Mouse (Mus musculus) intestine, embryonic 15.5 days (tissue): ENCODE results near the gene Zc3h4. TPM values are rescaled to one million over a fixed set of nuclear protein-coding genes. Genes with fewer than 3 reads are reported as not detected.

Experiments used
- ATAC-seq: fragments of 200-750 bp; cut with Nextera tagmentation; 2 replicates; pipeline ENCODE4 v1.8.0; 2017; ENCODE audit warnings: moderate TSS enrichment, moderate library complexity
- H3K27ac ChIP-seq: fragments of 300-500 bp; sonication (generic); 2 replicates; pipeline ENCODE4 v1.5.1; 2015; ENCODE audit warnings: mild to moderate bottlenecking, inconsistent platforms
- H3K27me3 ChIP-seq: fragments of 300-500 bp; sonication (generic); replicated peaks from 2 replicates; pipeline ENCODE4 v1.6.1; 2015; ENCODE audit warnings: inconsistent platforms
- H3K36me3 ChIP-seq: fragments of 300-500 bp; sonication (generic); 2 replicates; pipeline ENCODE4 v1.6.1; 2015; ENCODE audit warnings: inconsistent platforms
- H3K4me1 ChIP-seq: fragments of 300-500 bp; sonication (generic); replicated peaks from 2 replicates; pipeline ENCODE4 v1.6.1; 2015; ENCODE audit warnings: inconsistent platforms
- H3K4me2 ChIP-seq: fragments of 300-500 bp; sonication (generic); replicated peaks from 2 replicates; pipeline ENCODE4 v1.6.1; 2015; ENCODE audit warnings: mild to moderate bottlenecking, inconsistent platforms
- H3K4me3 ChIP-seq: fragments of 300-500 bp; sonication (generic); replicated peaks from 2 replicates; pipeline ENCODE4 v1.5.1; 2015; ENCODE audit warnings: inconsistent platforms
- H3K9ac ChIP-seq: fragments of 300-500 bp; sonication (generic); 2 replicates; pipeline ENCODE4 v1.6.1; 2015; ENCODE audit warnings: inconsistent platforms
- H3K9me3 ChIP-seq: fragments of 300-500 bp; sonication (generic); 2 replicates; pipeline ENCODE4 v1.6.1; 2016; ENCODE audit warnings: inconsistent platforms
- WGBS: fragments of 180-500 bp; shearing (Covaris S2); methylation state at CpG from one replicate; pipeline ENCODE4 v1.1.7; 2015; 5-methylcytosine and 5-hydroxymethylcytosine counted together
- polyA plus RNA-seq: library from polyadenylated mRNA; unstranded; fragments of >200 nt; fragmentation: Nextera tagmentation; extraction: Ambion mirVana; gene quantifications from 2 replicates; pipeline ENCODE4 v1.2.1, GENCODE M21; 2015

The Zc3h4 gene
- polyA plus RNA-seq, 1 experiment from 2014 or later = 13.8 TPM

- peak overlapping the region; percentile 86 for H3K4me3 ChIP-seq
- WGBS = 24% methylated on average over 21 of the region's 21 CpGs
These were observed 2.5 kb downstream of the Zc3h4 start for GRCm38 (mm10) chr7:16402968-16403948.

GRCm38 (mm10) chr7:16404315-16405072, 3.8 kb downstream of the Zc3h4 start:
- Histone ChIP-seq H3K9ac (peak overlapping the region; percentile 34; the same call in 1 of the 2 replicates), H3K27me3 (no peaks in the 10 kb centered on the region), H3K4me2 (peak overlapping the region; percentile 50), H3K4me3 (no peak overlapping the region), H3K4me1 (peaks cover 22% of the 10 kb centered on the region), H3K27ac (peak overlapping the region; percentile 94), H3K36me3 (no peaks in the 10 kb centered on the region), H3K9me3 (no peaks in the 10 kb centered on the region)
- 67% methylated on average over 3 of the region's 3 CpGs for WGBS
- no peak for ATAC-seq

More at GRCm38 (mm10) chr7:16402968-16403948, 2.5 kb downstream of the Zc3h4 start:
- H3K36me3 ChIP-seq = no peaks in the 10 kb centered on the region
- peak overlapping the region; percentile 100 for H3K9ac ChIP-seq
- no peak for ATAC-seq
- H3K4me2 ChIP-seq = peak overlapping the region; percentile 81
- H3K27ac ChIP-seq = peak overlapping the region; percentile 100
- H3K27me3 ChIP-seq = no peaks in the 10 kb centered on the region
- H3K4me1 ChIP-seq = peaks cover 28% of the 10 kb centered on the region
- no peaks in the 10 kb centered on the region for H3K9me3 ChIP-seq

GRCm38 (mm10) chr7:16405073-16405455, 4.4 kb downstream of the Zc3h4 start:
- Histone ChIP-seq H3K36me3 (no peaks in the 10 kb centered on the region), H3K9ac (peak overlapping the region; percentile 34; the same call in 1 of the 2 replicates), H3K27me3 (no peaks in the 10 kb centered on the region), H3K4me1 (peaks cover 22% of the 10 kb centered on the region), H3K4me2 (peak overlapping the region; percentile 50), H3K4me3 (no peak overlapping the region; the same call in 1 of the 2 replicates), H3K9me3 (no peaks in the 10 kb centered on the region), H3K27ac (peak overlapping the region; percentile 94)
- WGBS = 53% methylated on average over 2 of the region's 2 CpGs
- ATAC-seq = no peak

GRCm38 (mm10) chr7:16405516-16406351, 5.0 kb downstream of the Zc3h4 start:
- Histone ChIP-seq H3K4me3 (peak overlapping the region; percentile 16), H3K9me3 (no peaks in the 10 kb centered on the region)

GRCm38 (mm10) chr7:16406978-16407377, 6.3 kb downstream of the Zc3h4 start:
- H3K27ac ChIP-seq = no peak overlapping the region
- ATAC-seq = no peak

More at GRCm38 (mm10) chr7:16405516-16406351, 5.0 kb downstream of the Zc3h4 start:
- Histone ChIP-seq H3K9ac (peak overlapping the region; percentile 26; the same call in 1 of the 2 replicates), H3K4me1 (peaks cover 22% of the 10 kb centered on the region), H3K36me3 (no peaks in the 10 kb centered on the region), H3K27me3 (no peaks in the 10 kb centered on the region), H3K27ac (peak overlapping the region; percentile 94), H3K4me2 (peak overlapping the region; percentile 50)
- ATAC-seq = peak; percentile 67
- WGBS = 21% methylated on average over 11 of the region's 11 CpGs

GRCm38 (mm10) chr7:16411100-16411499, 10.4 kb downstream of the Zc3h4 start:
- no peaks in the 10 kb centered on the region for H3K9me3 ChIP-seq
- no peaks in the 10 kb centered on the region for H3K27me3 ChIP-seq
- no peak for ATAC-seq
- no peak overlapping the region for H3K4me2 ChIP-seq
- 84% methylated on average over 5 of the region's 5 CpGs for WGBS
- H3K9ac ChIP-seq = no peak overlapping the region
- H3K27ac ChIP-seq = no peak overlapping the region
- no peaks in the 10 kb centered on the region; the same call in 1 of the 2 replicates for H3K36me3 ChIP-seq
- no peak overlapping the region for H3K4me3 ChIP-seq
- H3K4me1 ChIP-seq = peaks cover 16% of the 10 kb centered on the region

More at GRCm38 (mm10) chr7:16406978-16407377, 6.3 kb downstream of the Zc3h4 start:
- Histone ChIP-seq H3K36me3 (no peaks in the 10 kb centered on the region), H3K4me1 (peaks cover 24% of the 10 kb centered on the region), H3K4me3 (no peak overlapping the region), H3K9me3 (no peaks in the 10 kb centered on the region), H3K9ac (no peak overlapping the region), H3K27me3 (no peaks in the 10 kb centered on the region), H3K4me2 (no peak overlapping the region)
- WGBS = 86% methylated on average over 3 of the region's 3 CpGs

GRCm38 (mm10) chr7:16412220-16412896, 11.6 kb downstream of the Zc3h4 start:
- Histone ChIP-seq H3K9ac (no peak overlapping the region), H3K9me3 (no peaks in the 10 kb centered on the region), H3K4me2 (no peak overlapping the region), H3K4me3 (no peak overlapping the region), H3K27me3 (no peaks in the 10 kb centered on the region), H3K36me3 (peaks cover 4% of the 10 kb centered on the region), H3K4me1 (peaks cover 13% of the 10 kb centered on the region; the same call in 1 of the 2 replicates), H3K27ac (no peak overlapping the region)
- no peak for ATAC-seq
- WGBS = 82% methylated on average over 8 of the region's 8 CpGs

GRCm38 (mm10) chr7:16412930-16413329, 12.2 kb downstream of the Zc3h4 start:
- Histone ChIP-seq H3K36me3 (peaks cover 5% of the 10 kb centered on the region), H3K4me2 (no peak overlapping the region), H3K27ac (no peak overlapping the region), H3K27me3 (no peaks in the 10 kb centered on the region), H3K4me3 (no peak overlapping the region), H3K9me3 (no peaks in the 10 kb centered on the region), H3K9ac (no peak overlapping the region), H3K4me1 (peaks cover 13% of the 10 kb centered on the region; the same call in 1 of the 2 replicates)
- no peak for ATAC-seq
- WGBS = 57% methylated on average over 2 of the region's 2 CpGs

GRCm38 (mm10) chr7:16415426-16415825, 14.7 kb downstream of the Zc3h4 start:
- WGBS = 68% methylated on average over 3 of the region's 3 CpGs
- Histone ChIP-seq H3K4me1 (peaks cover 18% of the 10 kb centered on the region), H3K4me2 (no peak overlapping the region), H3K9me3 (no peaks in the 10 kb centered on the region), H3K4me3 (no peak overlapping the region), H3K27ac (no peak overlapping the region), H3K36me3 (peaks cover 20% of the 10 kb centered on the region), H3K27me3 (no peaks in the 10 kb centered on the region), H3K9ac (no peak overlapping the region)
- peak; percentile 86 for ATAC-seq

- Histone ChIP-seq H3K4me2 (no peak overlapping the region), H3K4me1 (peaks cover 18% of the 10 kb centered on the region; the same call in 1 of the 2 replicates), H3K4me3 (no peak overlapping the region), H3K36me3 (peaks cover 26% of the 10 kb centered on the region), H3K27me3 (no peaks in the 10 kb centered on the region), H3K9me3 (no peaks in the 10 kb centered on the region), H3K9ac (no peak overlapping the region), H3K27ac (no peak overlapping the region)
- WGBS = 90% methylated on average over 10 of the region's 10 CpGs
- ATAC-seq = no peak
These were observed 16.5 kb downstream of the Zc3h4 start for GRCm38 (mm10) chr7:16417141-16417771.

GRCm38 (mm10) chr7:16418713-16419112, 18.0 kb downstream of the Zc3h4 start:
- ATAC-seq = no peak
- 83% methylated on average over 5 of the region's 5 CpGs for WGBS
- Histone ChIP-seq H3K4me3 (no peak overlapping the region), H3K27me3 (no peaks in the 10 kb centered on the region), H3K27ac (no peak overlapping the region), H3K4me1 (peaks cover 13% of the 10 kb centered on the region; the same call in 1 of the 2 replicates), H3K9me3 (no peaks in the 10 kb centered on the region), H3K4me2 (no peak overlapping the region), H3K36me3 (peaks cover 30% of the 10 kb centered on the region), H3K9ac (no peak overlapping the region)
